Mouse (Mus musculus): ENCODE measurements at regions not wholly inside any gene's neighbourhood (a gene's known extent, or its start where the extent isn't known, plus 50 kb on each side); places are given as distances from the start of the nearest gene placed in this dataset.

GRCm38 (mm10) chr13:45302796-45303195 is 86.7 kb upstream of the Mylip start:
- TF ChIP-seq CTCF (IDR thresholded peaks at IDR 0.05; ENCODE audit: low read depth, low read length) = no peak
- TF ChIP-seq POLR2A (IDR thresholded peaks at IDR 0.05; ENCODE audit: borderline replicate concordance, low read depth, low read length) = no peak
